Mouse (Mus musculus): ENCODE data around the gene Cck.
A peak's percentile ranks its signal among the peaks of the same experiment; 100 is the strongest.

Gene Cck

GRCm38 (mm10) chr9:121495529-121495928 lies at the start of gene Cck:
Cck (minus strand) TSS chr9:121495694.
- peak; percentile 45 for DNase-seq (ENCODE audit: extremely low spot score, low spot score)

- DNase-seq (ENCODE audit: extremely low spot score, low spot score): no peak
Observed at GRCm38 (mm10) chr9:121541530-121541929, 46.0 kb upstream of the Cck start.

- DNase-seq (ENCODE audit: extremely low spot score, low spot score): no peak
Observed at GRCm38 (mm10) chr9:121532626-121533025, 37.1 kb upstream of the Cck start.

- DNase-seq (ENCODE audit: extremely low spot score, low spot score): peak; percentile 14
Observed at GRCm38 (mm10) chr9:121528605-121529357, 33.3 kb upstream of the Cck start.

- DNase-seq (ENCODE audit: extremely low spot score, low spot score): no peak
Observed at GRCm38 (mm10) chr9:121526171-121526570, 30.7 kb upstream of the Cck start.

- no peak for DNase-seq (ENCODE audit: extremely low spot score, low spot score)
Observed at GRCm38 (mm10) chr9:121520047-121520446, 24.6 kb upstream of the Cck start.

- DNase-seq (ENCODE audit: extremely low spot score, low spot score): no peak
Observed at GRCm38 (mm10) chr9:121514462-121514861, 19.0 kb upstream of the Cck start.

- DNase-seq (ENCODE audit: extremely low spot score, low spot score): no peak
Observed at GRCm38 (mm10) chr9:121511911-121512310, 16.4 kb upstream of the Cck start.

GRCm38 (mm10) chr9:121506478-121507180 lies 11.1 kb upstream of the Cck start:
- no peak for DNase-seq (ENCODE audit: extremely low spot score, low spot score)

GRCm38 (mm10) chr9:121505346-121505745 lies 9.9 kb upstream of the Cck start:
- no peak for DNase-seq (ENCODE audit: extremely low spot score, low spot score)

GRCm38 (mm10) chr9:121496102-121496501 lies 608 bp upstream of the Cck start:
- no peak for DNase-seq (ENCODE audit: extremely low spot score, low spot score)

- peak; percentile 49 for DNase-seq (ENCODE audit: extremely low spot score, low spot score)
Observed at GRCm38 (mm10) chr9:121494006-121494767, 1.3 kb downstream of the Cck start.

GRCm38 (mm10) chr9:121491592-121492240 lies 3.8 kb downstream of the Cck start:
- no peak for DNase-seq (ENCODE audit: extremely low spot score, low spot score)

GRCm38 (mm10) chr9:121487216-121487615 lies 8.3 kb downstream of the Cck start:
- no peak for DNase-seq (ENCODE audit: extremely low spot score, low spot score)

- peak; percentile 62 for DNase-seq (ENCODE audit: extremely low spot score, low spot score)
Observed at GRCm38 (mm10) chr9:121479453-121479852, 16.0 kb downstream of the Cck start.

GRCm38 (mm10) chr9:121477305-121477911 lies 18.1 kb downstream of the Cck start:
- DNase-seq (ENCODE audit: extremely low spot score, low spot score): peak; percentile 75

GRCm38 (mm10) chr9:121475488-121476452 lies 19.7 kb downstream of the Cck start:
- no peak for DNase-seq (ENCODE audit: extremely low spot score, low spot score)

GRCm38 (mm10) chr9:121474771-121475170 lies 20.7 kb downstream of the Cck start:
- no peak for DNase-seq (ENCODE audit: extremely low spot score, low spot score)

- no peak for DNase-seq (ENCODE audit: extremely low spot score, low spot score)
Observed at GRCm38 (mm10) chr9:121469711-121470110, 25.8 kb downstream of the Cck start.

- DNase-seq (ENCODE audit: extremely low spot score, low spot score): no peak
Observed at GRCm38 (mm10) chr9:121467460-121467859, 28.0 kb downstream of the Cck start.
